Mouse (Mus musculus): ENCODE data around the gene Gm8180. TPM values are rescaled to one million over a fixed set of nuclear protein-coding genes. Genes with fewer than 3 reads are reported as not detected.
"Not testable (repeated sequence)": the region's sequence is repeated elsewhere in the genome, so short reads cannot be mapped to it uniquely, and the experiment has no call there.

Gm8180 gene
- not detected in 2 replicates for polyA plus RNA-seq (2014; fragmentation: Nextera tagmentation; extraction: Ambion mirVana)

DNA sequence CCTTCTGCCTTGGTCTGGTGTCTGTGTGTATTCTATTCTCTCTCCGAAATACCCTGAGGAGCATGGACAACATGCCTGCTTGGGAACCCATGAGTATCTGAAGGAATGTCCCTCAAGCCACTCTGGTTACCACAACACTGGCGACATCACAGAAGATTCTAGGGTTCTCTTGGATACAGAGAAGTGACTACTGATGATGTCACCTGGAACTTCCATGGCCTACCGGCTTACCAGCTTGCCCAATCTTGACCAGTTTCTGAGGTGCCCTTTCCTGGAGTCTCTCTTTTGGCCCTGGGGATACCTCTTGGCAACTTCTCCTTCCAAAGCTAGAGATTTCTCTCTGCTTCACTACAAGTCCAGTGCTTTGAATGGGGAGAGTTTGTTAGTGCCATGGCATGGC lies at the start of gene Gm8180:
Gene Gm8180 (minus strand): TSS at position 101 of the 400 bp plus-strand sequence.
- H3K4me3 ChIP-seq (ENCODE audit: low read depth, low read length); H3K36me3 ChIP-seq (ENCODE audit: control insufficient read depth, insufficient read depth, low read length); DNase-seq (ENCODE audit: low spot score); H3K4me2 ChIP-seq (ENCODE audit: low read depth, severe bottlenecking); H3K27ac ChIP-seq (replicated peaks; ENCODE audit: low read depth, low read length); H3K9ac ChIP-seq (ENCODE audit: low read length); ATAC-seq (ENCODE audit: insufficient number of reproducible peaks, low FRiP score, low TSS enrichment, low read depth); H3K9me3 ChIP-seq (ENCODE audit: control insufficient read depth, low read length); H3K4me1 ChIP-seq (ENCODE audit: control insufficient read depth, insufficient read depth, low read length); H3K27me3 ChIP-seq (ENCODE audit: control insufficient read depth, insufficient read depth, low read length): not testable (repeated sequence)
- WGBS, result 86% methylated on average over 3 of the region's 3 CpGs

DNA sequence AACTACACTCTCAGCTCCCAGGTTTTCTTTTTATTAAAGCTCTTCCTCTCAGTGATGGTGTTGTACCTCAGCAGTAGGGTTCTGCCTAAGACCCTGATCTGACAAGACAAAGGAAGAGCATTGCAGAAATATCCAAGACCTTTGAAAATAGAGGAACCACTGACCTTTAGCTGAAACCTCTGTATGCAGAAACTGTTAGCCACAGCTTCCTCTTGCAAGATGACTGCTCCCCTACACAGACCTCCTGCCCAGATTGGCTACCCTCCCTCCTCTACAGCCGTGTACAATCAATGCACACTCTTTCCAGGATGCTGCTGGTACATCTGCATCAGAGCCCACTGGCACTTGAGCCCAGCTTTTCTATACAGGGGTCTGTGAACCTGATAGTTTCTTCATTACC lies 45.8 kb upstream of the Gm8180 start:
- H3K4me3 ChIP-seq (ENCODE audit: low read depth, low read length); H3K4me1 ChIP-seq (ENCODE audit: control insufficient read depth, insufficient read depth, low read length); H3K9ac ChIP-seq (ENCODE audit: low read length); ATAC-seq (ENCODE audit: insufficient number of reproducible peaks, low FRiP score, low TSS enrichment, low read depth); H3K4me2 ChIP-seq (ENCODE audit: low read depth, severe bottlenecking); DNase-seq (ENCODE audit: low spot score); H3K27ac ChIP-seq (replicated peaks; ENCODE audit: low read depth, low read length); H3K27me3 ChIP-seq (ENCODE audit: control insufficient read depth, insufficient read depth, low read length); H3K9me3 ChIP-seq (ENCODE audit: control insufficient read depth, low read length); H3K36me3 ChIP-seq (ENCODE audit: control insufficient read depth, insufficient read depth, low read length): not testable (repeated sequence)
- 77% methylated on average over 1 of the region's 1 CpGs for WGBS

GRCm38 (mm10) chr14:43824176-43824575 lies 39.6 kb upstream of the Gm8180 start:
- H3K4me3 ChIP-seq (ENCODE audit: low read depth, low read length); H3K9ac ChIP-seq (ENCODE audit: low read length); H3K27me3 ChIP-seq (ENCODE audit: control insufficient read depth, insufficient read depth, low read length); H3K27ac ChIP-seq (replicated peaks; ENCODE audit: low read depth, low read length); ATAC-seq (ENCODE audit: insufficient number of reproducible peaks, low FRiP score, low TSS enrichment, low read depth); H3K4me1 ChIP-seq (ENCODE audit: control insufficient read depth, insufficient read depth, low read length); H3K9me3 ChIP-seq (ENCODE audit: control insufficient read depth, low read length); H3K4me2 ChIP-seq (ENCODE audit: low read depth, severe bottlenecking); DNase-seq (ENCODE audit: low spot score); H3K36me3 ChIP-seq (ENCODE audit: control insufficient read depth, insufficient read depth, low read length): not testable (repeated sequence)
- WGBS, result 89% methylated on average over 6 of the region's 6 CpGs

DNA sequence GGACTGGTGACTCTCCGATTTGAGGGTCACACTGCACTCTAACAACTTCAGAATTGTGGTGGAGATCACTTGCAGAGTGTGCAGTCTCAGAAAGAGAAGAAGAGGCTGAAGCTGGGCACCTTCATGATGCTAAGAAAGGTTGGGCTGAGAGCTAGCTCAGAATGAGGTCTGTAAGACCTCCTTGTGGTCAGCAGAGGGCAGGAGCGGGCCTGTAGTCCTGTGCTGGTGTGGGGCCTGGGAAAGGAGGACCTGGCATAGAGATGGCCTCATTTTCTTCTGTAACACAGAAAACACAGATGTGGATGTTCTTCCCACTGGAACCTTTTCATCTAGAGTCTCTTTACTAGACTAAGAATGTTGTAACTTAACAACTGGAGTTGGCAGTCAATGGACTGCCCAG lies 37.3 kb upstream of the Gm8180 start:
- not testable (repeated sequence) for H3K9me3 ChIP-seq (ENCODE audit: control insufficient read depth, low read length); ATAC-seq (ENCODE audit: insufficient number of reproducible peaks, low FRiP score, low TSS enrichment, low read depth); H3K27ac ChIP-seq (replicated peaks; ENCODE audit: low read depth, low read length); H3K4me3 ChIP-seq (ENCODE audit: low read depth, low read length); H3K4me1 ChIP-seq (ENCODE audit: control insufficient read depth, insufficient read depth, low read length); DNase-seq (ENCODE audit: low spot score); H3K4me2 ChIP-seq (ENCODE audit: low read depth, severe bottlenecking); H3K27me3 ChIP-seq (ENCODE audit: control insufficient read depth, insufficient read depth, low read length); H3K36me3 ChIP-seq (ENCODE audit: control insufficient read depth, insufficient read depth, low read length); H3K9ac ChIP-seq (ENCODE audit: low read length)
- WGBS, result 65% methylated on average over 1 of the region's 2 CpGs

- H3K4me3 ChIP-seq (ENCODE audit: low read depth, low read length); H3K4me1 ChIP-seq (ENCODE audit: control insufficient read depth, insufficient read depth, low read length); H3K27ac ChIP-seq (replicated peaks; ENCODE audit: low read depth, low read length); H3K27me3 ChIP-seq (ENCODE audit: control insufficient read depth, insufficient read depth, low read length); H3K4me2 ChIP-seq (ENCODE audit: low read depth, severe bottlenecking); H3K9ac ChIP-seq (ENCODE audit: low read length); ATAC-seq (ENCODE audit: insufficient number of reproducible peaks, low FRiP score, low TSS enrichment, low read depth); H3K36me3 ChIP-seq (ENCODE audit: control insufficient read depth, insufficient read depth, low read length); H3K9me3 ChIP-seq (ENCODE audit: control insufficient read depth, low read length): not testable (repeated sequence)
- DNase-seq (ENCODE audit: low spot score), result peak; percentile 51
- 72% methylated on average over 8 of the region's 9 CpGs for WGBS
Measured at GRCm38 (mm10) chr14:43812458-43812857, 27.9 kb upstream of the Gm8180 start.

DNA sequence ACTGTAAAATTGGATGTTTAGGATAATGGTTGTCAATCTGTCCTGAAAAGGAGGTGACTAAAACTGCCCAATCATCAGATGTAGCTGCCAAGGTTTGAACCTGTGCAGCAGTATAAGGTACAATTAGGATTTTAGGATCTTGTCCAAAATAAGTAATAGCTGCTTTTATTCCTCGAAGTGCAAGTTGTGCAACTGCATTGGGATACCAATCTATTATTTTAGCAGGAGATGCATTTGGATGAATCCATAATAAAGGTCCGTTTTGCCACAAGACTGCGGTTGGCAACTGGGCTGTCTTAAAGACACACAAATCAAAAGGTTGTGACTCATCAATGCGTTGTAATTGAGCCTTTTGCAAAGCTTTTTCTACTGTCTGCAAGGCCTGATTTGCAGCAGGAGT lies 23.6 kb upstream of the Gm8180 start:
- whole genome bisulfite sequencing, result 86% methylated on average over 3 of the region's 4 CpGs
- ATAC-seq (ENCODE audit: insufficient number of reproducible peaks, low FRiP score, low TSS enrichment, low read depth); DNase-seq (ENCODE audit: low spot score): not testable (repeated sequence)

DNA sequence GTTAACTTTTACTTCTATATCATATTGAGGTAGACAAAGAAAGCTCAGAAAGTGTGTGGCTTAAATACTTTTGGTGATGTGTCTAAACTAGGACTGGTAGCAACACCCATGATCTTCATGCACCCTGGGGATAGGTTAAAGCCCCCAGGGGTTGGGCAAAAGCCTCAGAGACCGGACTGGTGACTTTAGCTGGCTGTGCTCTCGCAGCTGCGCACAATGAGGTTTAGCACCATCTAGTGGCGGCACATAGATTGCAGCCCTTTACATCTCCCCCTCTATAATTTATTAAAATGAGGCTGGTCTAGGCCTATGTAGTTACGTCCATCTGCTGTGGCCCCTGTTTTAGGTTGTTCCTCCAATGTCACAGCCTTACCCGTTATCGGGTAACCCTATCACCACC lies 19.9 kb upstream of the Gm8180 start:
- H3K9me3 ChIP-seq (ENCODE audit: control insufficient read depth, low read length); H3K27me3 ChIP-seq (ENCODE audit: control insufficient read depth, insufficient read depth, low read length); H3K4me1 ChIP-seq (ENCODE audit: control insufficient read depth, insufficient read depth, low read length); H3K4me2 ChIP-seq (ENCODE audit: low read depth, severe bottlenecking); ATAC-seq (ENCODE audit: insufficient number of reproducible peaks, low FRiP score, low TSS enrichment, low read depth); DNase-seq (ENCODE audit: low spot score); H3K36me3 ChIP-seq (ENCODE audit: control insufficient read depth, insufficient read depth, low read length); H3K4me3 ChIP-seq (ENCODE audit: low read depth, low read length); H3K9ac ChIP-seq (ENCODE audit: low read length); H3K27ac ChIP-seq (replicated peaks; ENCODE audit: low read depth, low read length): not testable (repeated sequence)
- WGBS, result 11% methylated on average over 7 of the region's 7 CpGs

More for the DNA sequence above, 23.6 kb upstream of the Gm8180 start:
- not testable (repeated sequence) for H3K27ac ChIP-seq (replicated peaks; ENCODE audit: low read depth, low read length); H3K4me3 ChIP-seq (ENCODE audit: low read depth, low read length); H3K4me2 ChIP-seq (ENCODE audit: low read depth, severe bottlenecking); H3K9ac ChIP-seq (ENCODE audit: low read length); H3K36me3 ChIP-seq (ENCODE audit: control insufficient read depth, insufficient read depth, low read length); H3K4me1 ChIP-seq (ENCODE audit: control insufficient read depth, insufficient read depth, low read length); H3K9me3 ChIP-seq (ENCODE audit: control insufficient read depth, low read length); H3K27me3 ChIP-seq (ENCODE audit: control insufficient read depth, insufficient read depth, low read length)

- H3K9me3 ChIP-seq (ENCODE audit: control insufficient read depth, low read length); H3K36me3 ChIP-seq (ENCODE audit: control insufficient read depth, insufficient read depth, low read length); H3K4me3 ChIP-seq (ENCODE audit: low read depth, low read length); H3K27me3 ChIP-seq (ENCODE audit: control insufficient read depth, insufficient read depth, low read length); H3K27ac ChIP-seq (replicated peaks; ENCODE audit: low read depth, low read length); H3K9ac ChIP-seq (ENCODE audit: low read length); H3K4me1 ChIP-seq (ENCODE audit: control insufficient read depth, insufficient read depth, low read length): not testable (repeated sequence)
- peak overlapping the region; percentile 17; the same call in 1 of the 2 replicates for H3K4me2 ChIP-seq (ENCODE audit: low read depth, severe bottlenecking)
- ATAC-seq (ENCODE audit: insufficient number of reproducible peaks, low FRiP score, low TSS enrichment, low read depth) (peak; percentile 54; the same call in 1 of the 2 replicates), DNase-seq (ENCODE audit: low spot score) (peak; percentile 21)
- 13% methylated on average over 22 of the region's 23 CpGs for WGBS
Measured at GRCm38 (mm10) chr14:43796905-43797470, 12.4 kb upstream of the Gm8180 start.

Measured in limb, embryonic 11.5 days (tissue).